Mouse (Mus musculus): ENCODE data around the gene Mtx3.

Mtx3 gene

GRCm38 (mm10) chr13:92884206-92884605 is 39.6 kb downstream of the Mtx3 start:
- no peak for DNase-seq

- DNase-seq = no peak
These were observed 40.4 kb downstream of the Mtx3 start for GRCm38 (mm10) chr13:92884930-92885329.

- no peak for DNase-seq
These were observed 54.5 kb downstream of the Mtx3 start for GRCm38 (mm10) chr13:92899087-92899486.

GRCm38 (mm10) chr13:92903291-92903690 is 58.7 kb downstream of the Mtx3 start:
- no peak for DNase-seq

- no peak for DNase-seq
These were observed 61.4 kb downstream of the Mtx3 start for GRCm38 (mm10) chr13:92905944-92906343.

GRCm38 (mm10) chr13:92907366-92907765 is 62.8 kb downstream of the Mtx3 start:
- no peak for DNase-seq
